Mouse (Mus musculus) liver, adult 2 months (tissue): ENCODE results near the gene Hectd4.

Source experiments
- CTCF ChIP-seq: fragments of 200-500 bp; IDR thresholded peaks from 2 replicates; pipeline ENCODE4 v1.5.1; 2011; ENCODE audit warnings: low read depth, low read length, control low read depth
- POLR2A ChIP-seq: fragments of 200-500 bp; IDR thresholded peaks from 2 replicates; pipeline ENCODE4 v1.6.1; 2011; ENCODE audit warnings: low read length, control low read depth; ENCODE audit not compliant: insufficient read depth; ENCODE audit errors: extremely low read depth

- TF ChIP-seq CTCF (no peak), POLR2A (no peak)
These were observed 19.8 kb downstream of the Hectd4 start for GRCm38 (mm10) chr5:121239846-121240245.
